Mouse (Mus musculus) cerebellum, adult 11-12 months (tissue): ENCODE data around the gene Hspg2.
"Not testable (repeated sequence)": the region's sequence is repeated elsewhere in the genome, so short reads cannot be mapped to it uniquely, and the experiment has no call there.

Experiments
- DNase-seq: peaks from one replicate; pipeline ENCODE4 v3.0.0; 2022

Hspg2 gene

DNA sequence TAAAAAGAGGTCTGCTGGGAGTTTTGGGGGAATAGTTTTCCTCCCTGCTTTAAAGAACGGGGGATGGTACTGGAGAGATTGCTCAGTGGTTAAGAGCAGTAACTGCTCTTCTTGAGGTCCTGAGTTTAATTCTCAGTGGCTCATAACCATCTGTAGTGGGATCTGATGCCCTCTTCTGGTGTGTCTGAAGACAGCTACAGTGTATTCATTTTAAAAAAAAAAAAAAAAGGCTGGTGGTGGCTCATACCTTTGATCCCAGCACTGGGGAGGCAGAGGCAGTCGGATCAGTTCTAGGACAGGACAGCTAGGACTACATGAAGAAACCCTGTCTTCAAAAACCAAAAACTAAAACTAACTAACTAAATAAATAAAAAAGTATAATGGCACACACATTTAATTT is 111.7 kb downstream of the Hspg2 start:
- no peak for DNase-seq

DNA sequence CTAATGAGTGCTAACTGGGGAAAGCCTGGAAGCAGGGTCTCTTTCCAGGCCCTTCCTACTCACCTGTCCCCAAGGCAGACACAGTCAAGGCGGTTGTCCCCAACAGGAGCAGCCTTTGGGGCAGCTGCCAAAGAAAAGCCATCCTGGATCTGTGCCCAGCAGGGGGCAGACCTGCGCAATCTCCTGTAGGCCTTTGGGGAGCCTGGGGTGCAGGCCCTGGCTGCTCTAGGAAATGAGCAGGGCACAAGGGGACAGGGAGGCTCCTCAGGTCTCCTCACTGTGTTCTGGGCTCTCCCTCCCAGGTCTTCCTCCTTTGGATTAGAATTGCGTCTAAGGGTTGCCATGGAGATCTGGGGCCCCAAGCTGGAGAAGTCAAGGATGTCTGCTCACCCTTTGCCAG is 113.2 kb downstream of the Hspg2 start:
- DNase-seq = no peak

DNA sequence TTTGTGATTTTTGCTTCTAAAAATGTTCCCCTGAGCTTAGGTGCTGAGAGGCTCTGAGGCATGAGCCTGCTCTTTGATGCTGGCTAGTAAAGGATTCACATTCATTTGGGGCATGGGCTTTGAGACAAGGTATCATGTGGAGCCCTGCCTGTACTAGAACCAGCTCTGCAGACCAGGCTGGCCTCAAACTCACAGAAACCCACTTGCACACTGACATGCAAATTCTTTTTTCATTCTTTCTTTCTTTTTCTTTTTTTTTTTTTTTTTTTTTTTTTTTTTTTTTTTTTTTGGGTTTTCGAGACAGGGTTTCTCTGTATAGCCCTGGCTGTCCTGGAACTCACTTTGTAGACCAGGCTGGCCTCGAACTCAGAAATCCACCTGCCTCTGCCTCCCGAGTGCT is 120.5 kb downstream of the Hspg2 start:
- not testable (repeated sequence) for DNase-seq

DNA sequence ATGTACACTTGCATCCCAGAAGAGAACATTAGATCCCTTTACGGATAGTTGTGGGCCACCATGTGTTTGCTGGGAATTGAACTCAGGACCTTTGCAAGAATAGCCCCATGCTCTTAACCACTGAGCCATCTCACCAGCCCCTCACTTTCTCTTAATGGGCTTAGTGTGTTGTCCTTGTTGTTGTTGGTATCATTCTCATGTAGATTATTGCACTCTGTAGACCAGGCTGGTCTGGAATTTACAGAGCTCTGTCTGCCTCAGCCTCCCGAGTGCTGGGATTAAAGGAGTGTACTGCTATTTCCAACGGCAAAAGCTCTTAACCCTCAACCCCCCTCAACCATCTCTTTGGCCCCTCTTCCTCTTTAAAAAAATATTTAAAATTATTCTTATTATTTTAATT is 121.0 kb downstream of the Hspg2 start:
- DNase-seq = no peak

DNA sequence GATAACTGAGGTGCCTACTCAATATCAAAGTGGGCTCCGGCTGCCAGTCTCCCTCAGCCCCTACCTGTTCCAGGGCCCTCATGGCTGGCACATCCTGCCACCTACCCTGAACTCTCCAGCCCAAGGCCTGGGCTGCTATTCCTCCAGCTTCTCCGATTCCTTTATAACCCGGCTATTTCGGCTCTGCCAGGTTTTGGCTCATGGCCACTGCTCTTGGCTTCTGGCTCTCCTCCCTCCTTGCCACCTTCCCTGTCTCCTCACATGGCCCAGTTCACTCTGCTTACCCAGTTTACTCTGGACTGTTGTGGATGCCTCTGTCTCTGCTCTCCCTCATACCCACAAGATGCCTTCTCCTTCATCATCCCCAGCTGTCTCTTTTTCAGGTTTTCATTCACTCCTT is 122.4 kb downstream of the Hspg2 start:
- DNase-seq = peak; percentile 46

DNA sequence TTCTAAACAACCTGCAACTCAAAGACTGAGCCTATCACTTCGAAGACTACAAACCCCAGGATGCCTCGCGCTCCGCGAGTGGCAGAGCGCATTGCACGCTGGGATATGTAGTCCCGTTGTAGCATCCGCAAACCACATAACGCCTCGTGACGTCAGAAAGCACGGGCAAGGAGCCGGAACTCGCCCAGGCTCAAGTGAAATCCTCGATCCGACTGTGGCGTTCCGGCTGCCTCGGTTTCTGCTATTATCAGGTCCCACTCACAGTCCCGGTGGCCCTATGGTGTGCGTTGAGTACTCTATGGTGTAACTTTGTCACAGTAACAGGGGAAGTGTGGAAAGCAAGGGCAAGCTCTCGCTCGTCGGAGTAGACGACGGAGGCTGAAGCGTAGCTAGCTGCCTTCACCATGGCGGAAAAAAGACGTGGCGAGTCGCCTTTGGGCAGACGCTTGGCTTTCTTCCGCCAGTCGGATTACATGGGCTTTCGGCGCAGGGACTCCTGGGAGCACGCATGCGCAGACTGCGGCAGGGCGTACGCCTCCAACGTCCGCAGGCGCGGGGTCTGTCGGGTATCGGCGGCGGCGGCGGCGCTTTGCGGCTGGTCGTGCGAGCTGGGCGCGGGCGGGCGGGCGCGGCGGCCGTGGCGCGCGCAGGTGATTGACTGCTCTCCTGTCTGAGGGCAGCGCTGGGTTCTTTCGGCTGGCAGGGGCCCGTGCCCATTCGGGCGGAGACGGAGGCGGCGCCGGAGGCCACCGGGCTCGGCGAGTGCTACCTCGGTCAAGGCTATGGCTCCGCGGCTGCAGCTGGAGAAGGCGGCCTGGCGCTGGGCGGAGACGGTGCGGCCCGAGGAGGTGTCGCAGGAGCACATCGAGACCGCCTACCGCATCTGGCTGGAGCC is 125.3 kb downstream of the Hspg2 start, which contains the start of gene Usp48:
Gene Usp48, plus strand, starts transcription at position 155 of the 895 bp plus-strand sequence.
- peak; percentile 99 for DNase-seq

DNA sequence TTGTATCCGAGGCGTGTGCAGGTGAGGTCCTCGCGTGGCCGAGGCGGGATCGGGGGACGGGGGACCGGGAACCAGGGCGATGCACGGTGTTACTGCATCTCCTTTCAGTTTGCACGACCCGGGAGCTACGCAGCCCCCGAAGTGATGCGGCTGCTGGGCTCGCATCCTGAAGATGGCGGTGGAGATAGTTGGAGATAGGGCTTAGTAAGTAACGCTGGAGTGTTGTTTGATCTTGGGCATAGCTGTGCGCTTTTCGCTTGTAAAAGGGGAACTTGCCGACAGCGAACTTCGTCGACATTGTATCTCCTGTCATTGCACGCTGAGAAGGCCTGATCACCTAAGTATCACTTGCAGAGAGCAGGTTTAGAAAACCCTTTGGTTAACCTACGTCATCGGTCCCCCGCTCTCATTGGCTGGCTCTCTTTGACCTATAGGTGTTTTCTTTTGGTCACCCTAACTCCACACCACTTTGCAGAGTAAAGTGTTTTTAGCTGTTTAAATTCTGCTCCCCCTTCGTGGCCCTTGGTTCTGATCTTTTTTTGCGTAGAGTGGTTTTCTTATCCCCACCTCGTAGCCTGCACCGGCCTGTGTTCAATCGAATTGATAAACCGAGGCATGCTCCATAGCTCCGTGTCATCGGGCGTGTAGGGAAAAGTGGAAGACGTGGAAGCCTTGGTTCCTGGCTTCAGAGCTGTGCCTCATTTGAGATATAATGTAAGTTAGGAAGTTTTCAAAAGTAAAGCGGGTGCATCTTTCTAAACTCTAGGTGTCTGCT is 126.1 kb downstream of the Hspg2 start:
- DNase-seq = no peak

DNA sequence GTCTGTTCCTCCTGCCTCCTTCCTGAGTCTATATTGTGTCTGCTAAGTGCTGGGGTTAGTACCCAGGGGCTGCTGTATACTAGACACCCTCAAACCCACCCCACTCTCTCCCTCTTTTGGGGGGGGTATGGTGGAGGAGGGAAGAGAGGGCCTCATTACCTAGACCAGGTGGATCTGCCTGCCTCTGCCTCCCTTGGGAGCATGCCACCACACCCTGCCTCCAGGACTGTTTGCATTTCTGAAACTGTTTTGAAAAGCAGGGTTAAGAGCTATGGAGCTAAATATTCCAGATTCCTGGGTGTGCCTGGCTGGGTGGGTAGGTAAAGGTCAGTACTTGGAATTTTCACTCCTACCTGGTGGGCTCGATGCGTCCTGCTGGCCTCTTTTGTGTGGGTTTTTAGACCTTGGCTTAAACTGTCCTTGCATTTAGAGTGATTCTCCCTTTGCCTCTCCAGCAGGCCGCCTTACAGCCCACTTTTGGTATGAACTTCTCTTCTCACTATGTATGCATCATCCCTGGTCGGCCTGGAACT is 128.6 kb downstream of the Hspg2 start:
- peak; percentile 34 for DNase-seq

DNA sequence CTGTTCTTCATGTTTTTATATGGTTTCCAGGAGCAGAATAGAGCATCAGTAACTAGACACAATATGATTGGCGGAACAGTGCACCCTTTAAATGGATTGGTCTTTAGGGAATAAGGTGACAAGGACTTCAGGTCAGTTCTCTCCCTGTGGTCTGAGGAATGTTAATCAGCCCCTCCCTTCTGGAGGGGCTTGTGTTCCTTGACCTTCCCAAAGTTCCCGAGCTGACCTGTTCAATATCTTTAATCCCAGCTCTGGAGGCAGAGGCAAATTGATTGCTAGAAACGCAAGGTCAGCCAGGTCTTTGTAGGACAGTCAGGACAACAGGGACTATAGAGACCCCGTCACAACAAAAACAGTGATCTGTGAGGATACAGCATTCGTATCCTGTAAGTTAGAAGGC is 130.0 kb downstream of the Hspg2 start:
- DNase-seq = no peak

DNA sequence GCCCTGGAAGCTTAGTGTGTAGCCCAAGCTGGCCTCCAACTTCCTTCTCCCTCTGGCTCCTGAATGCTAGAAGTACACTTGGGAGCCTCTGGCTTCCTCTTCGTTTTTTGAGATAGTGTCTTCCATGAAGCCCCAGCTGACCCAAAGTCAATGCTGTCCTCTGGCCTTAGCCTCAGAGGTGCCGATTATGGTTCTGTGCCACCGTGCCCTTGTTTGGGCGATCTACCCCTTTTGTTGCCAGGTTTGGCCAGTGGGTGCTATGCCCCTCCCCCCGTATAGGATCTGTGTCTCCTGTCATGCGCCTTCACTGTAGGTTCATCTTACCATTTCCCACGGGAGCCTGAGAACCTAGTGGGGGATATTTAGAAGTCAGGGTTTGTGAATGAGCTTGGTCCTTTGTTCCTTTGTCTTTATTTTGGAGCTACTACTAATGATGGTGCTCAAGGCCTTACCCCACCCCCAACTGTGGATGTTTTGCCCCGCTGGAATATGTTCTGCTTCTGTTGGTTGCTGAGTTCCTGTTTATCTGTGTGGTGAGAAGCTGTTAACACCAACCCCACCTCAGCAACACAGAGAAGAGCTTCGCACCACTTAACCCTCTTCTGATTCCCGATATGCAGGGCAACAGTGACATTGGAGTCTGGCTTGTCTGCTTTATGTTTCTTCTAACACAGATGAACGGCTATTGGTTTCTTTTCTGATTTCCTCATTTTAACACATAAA is 135.0 kb downstream of the Hspg2 start:
- no peak for DNase-seq

DNA sequence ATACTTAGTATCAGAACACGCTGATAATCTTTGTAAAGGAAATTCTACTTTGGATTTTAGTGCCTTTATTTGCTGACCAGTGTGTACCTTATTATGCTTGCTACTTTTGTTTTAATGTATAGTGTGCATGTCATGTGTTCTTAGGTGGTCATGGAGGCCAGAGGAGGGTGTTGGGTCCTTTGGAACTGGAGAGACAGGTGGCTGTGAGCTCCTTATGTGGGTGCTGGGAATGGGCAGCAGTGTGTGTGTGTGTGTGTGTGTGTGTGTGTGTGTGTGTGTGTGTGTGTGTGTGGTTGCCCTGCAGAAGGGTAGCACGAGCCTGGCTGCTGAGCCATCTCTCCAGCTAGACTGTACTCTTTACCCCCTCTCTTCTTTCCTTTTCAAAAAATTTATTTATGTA is 138.5 kb downstream of the Hspg2 start:
- no peak for DNase-seq

DNA sequence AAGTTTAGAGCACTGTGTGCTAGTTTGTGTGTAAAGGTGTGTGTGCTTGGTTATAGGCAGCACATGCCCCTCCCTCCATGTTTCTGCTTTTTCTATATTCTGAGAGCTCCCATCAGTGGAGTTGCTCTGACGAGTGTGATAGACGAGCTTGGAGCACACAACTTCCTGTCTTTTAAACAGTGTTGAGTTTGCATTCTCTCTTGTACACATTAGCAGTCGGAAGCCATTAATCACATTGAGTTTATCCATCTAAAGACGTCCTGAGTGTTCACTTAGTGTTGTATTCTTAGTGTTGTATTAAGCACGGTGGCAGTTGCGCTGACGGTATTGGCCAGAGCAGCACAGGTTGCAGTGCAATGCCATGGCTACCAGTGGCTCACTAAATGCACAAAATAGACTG is 140.7 kb downstream of the Hspg2 start:
- DNase-seq = no peak

DNA sequence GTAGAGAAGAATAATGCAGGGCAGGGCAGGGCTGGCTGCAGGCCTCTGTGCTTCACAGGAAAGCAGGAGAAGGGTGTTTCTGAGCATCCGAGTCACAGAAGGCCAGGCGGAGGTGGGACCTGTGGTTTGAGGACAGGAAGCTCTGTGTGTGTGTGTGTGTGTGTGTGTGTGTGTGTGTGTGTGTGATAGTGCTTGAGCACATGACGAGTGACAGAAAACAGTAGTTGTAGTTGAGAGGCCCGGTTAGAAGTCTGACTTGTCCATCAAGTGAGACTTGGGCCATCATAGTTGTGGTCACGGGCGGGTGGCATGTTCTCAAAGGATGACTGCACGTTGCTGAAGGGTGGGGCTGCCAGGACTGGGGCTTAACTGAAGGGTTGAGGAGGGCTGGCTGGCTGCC is 141.1 kb downstream of the Hspg2 start:
- no peak for DNase-seq

DNA sequence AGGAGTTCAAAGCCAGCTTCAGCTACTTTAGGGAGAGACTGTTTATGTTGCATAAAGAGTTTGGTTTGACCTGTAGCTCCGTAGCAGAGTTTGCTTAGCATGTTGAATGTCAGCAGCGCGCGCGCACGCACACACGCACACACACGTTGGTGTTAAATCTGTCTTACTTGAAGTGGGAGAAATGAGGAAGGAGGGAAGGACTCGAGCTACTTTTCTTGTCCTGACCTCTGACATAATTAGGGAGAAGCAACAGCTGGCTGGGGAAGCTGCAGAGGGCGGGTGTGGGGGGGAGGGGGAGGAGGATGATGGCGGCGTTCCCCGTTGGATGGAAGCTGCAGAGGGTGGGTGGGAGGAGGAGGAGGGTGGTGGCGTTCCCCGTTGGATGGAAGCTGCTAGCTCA is 141.7 kb downstream of the Hspg2 start:
- DNase-seq = no peak
